Mouse (Mus musculus) liver, adult 2 months (tissue): ENCODE measurements around the gene Gls. TPM values are rescaled to one million over a fixed set of nuclear protein-coding genes. Genes with fewer than 3 reads are reported as not detected.
A peak's percentile ranks its signal among the peaks of the same experiment; 100 is the strongest.

Experiments used
- DNase-seq: peaks from one replicate; pipeline ENCODE4 v3.0.0-alpha.2; 2011; ENCODE audit warnings: low read depth, low spot score; ENCODE audit errors: extremely low read depth
- H3K27ac ChIP-seq: fragments of 200-500 bp; replicated peaks from 2 replicates; pipeline ENCODE4 v1.5.1; 2012; ENCODE audit warnings: low read depth, mild to moderate bottlenecking, control low read depth, inconsistent platforms, low read length; ENCODE audit not compliant: insufficient read depth
- H3K27me3 ChIP-seq: fragments of 200-500 bp; 2 replicates; pipeline ENCODE4 v1.6.1; 2012; ENCODE audit warnings: mild to moderate bottlenecking, moderate library complexity, low read length, inconsistent platforms; ENCODE audit not compliant: control insufficient read depth, insufficient read depth
- H3K36me3 ChIP-seq: fragments of 200-500 bp; 2 replicates; pipeline ENCODE4 v1.6.1; 2012; ENCODE audit warnings: low read length, inconsistent platforms; ENCODE audit not compliant: control insufficient read depth, insufficient read depth
- H3K4me1 ChIP-seq: fragments of 200-500 bp; 2 replicates; pipeline ENCODE4 v1.6.1; 2011; ENCODE audit warnings: low read length; ENCODE audit not compliant: control insufficient read depth, insufficient read depth
- H3K4me3 ChIP-seq: fragments of 200-500 bp; 2 replicates; pipeline ENCODE4 v1.5.1; 2011; ENCODE audit warnings: low read depth, mild to moderate bottlenecking, control low read depth, low read length, moderate library complexity; ENCODE audit not compliant: insufficient read depth
- H3K79me2 ChIP-seq: fragments of 200-500 bp; 2 replicates; pipeline ENCODE4 v1.6.1; 2012; ENCODE audit warnings: inconsistent platforms, mild to moderate bottlenecking, low read length, moderate library complexity; ENCODE audit not compliant: control insufficient read depth, insufficient read depth
- H3K9ac ChIP-seq: fragments of 200-500 bp; 2 replicates; pipeline ENCODE4 v1.6.1; 2012; ENCODE audit warnings: low read depth, mild to moderate bottlenecking, control low read depth, inconsistent platforms, low read length
- CTCF ChIP-seq: fragments of 200-500 bp; IDR thresholded peaks from 2 replicates; pipeline ENCODE4 v1.5.1; 2011; ENCODE audit warnings: low read depth, low read length, control low read depth
- POLR2A ChIP-seq: fragments of 200-500 bp; IDR thresholded peaks from 2 replicates; pipeline ENCODE4 v1.6.1; 2011; ENCODE audit warnings: low read length, control low read depth; ENCODE audit not compliant: insufficient read depth; ENCODE audit errors: extremely low read depth
- WGBS: fragments of 180-500 bp; shearing (Covaris S2); methylation state at CpG from one replicate; pipeline ENCODE4 v1.1.7; 2018; 5-methylcytosine and 5-hydroxymethylcytosine counted together
- polyA plus RNA-seq: library from polyadenylated mRNA; depleted of rRNA; stranded (reverse); fragments of >200 nt; gene quantifications from 2 replicates; pipeline ENCODE4 v1.2.3, GENCODE M21; 2012
- total RNA-seq: library from RNA; depleted of rRNA; stranded (reverse); fragments of >200 nt; gene quantifications from 2 replicates; pipeline ENCODE4 v1.2.3, GENCODE M21; 2014

Gene Gls
- total and polyA plus RNA-seq, 2 experiments, result 1.2 to 10.5 TPM

DNA sequence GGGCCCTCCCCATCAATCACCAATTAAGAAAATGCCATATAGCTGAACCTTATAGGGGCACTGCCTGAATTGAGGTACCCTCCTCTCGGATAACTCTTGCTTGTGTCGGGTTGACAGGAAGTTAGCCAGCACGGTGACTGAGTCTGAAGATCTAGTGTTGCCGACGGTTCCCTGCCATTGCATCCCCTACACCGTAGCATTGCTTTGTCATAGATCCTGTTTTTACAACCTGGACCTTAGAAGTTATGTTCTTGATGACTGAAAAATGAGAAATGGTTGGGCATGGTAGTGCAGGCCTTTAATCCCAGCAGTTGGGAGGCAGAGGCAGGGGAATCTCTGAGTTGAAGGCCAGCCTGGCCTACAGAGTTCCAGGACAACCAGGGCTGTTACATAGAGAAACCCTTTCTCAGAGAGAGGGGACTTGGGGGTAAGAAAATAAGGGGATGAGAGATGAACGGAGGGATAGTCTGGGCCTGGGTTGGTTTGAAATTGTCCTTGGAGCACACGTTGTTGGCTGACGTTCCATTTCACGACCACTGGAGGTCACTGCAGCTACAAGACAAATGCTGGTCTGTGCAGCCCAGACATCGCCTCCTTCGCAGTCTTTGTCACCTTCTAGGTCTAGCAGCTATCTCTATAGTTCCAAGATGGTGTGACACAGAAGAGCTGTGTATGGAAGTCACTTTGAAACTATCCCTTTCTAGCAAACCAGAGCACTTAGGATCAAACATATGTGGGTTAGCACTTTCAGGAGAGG lies 86.6 kb downstream of the Gls start:
- DNase-seq, result no peak
- no peak for TF ChIP-seq POLR2A
- peak; percentile 62 for TF ChIP-seq CTCF
- peaks cover 72% of the 10 kb centered on the region for H3K36me3 ChIP-seq

DNA sequence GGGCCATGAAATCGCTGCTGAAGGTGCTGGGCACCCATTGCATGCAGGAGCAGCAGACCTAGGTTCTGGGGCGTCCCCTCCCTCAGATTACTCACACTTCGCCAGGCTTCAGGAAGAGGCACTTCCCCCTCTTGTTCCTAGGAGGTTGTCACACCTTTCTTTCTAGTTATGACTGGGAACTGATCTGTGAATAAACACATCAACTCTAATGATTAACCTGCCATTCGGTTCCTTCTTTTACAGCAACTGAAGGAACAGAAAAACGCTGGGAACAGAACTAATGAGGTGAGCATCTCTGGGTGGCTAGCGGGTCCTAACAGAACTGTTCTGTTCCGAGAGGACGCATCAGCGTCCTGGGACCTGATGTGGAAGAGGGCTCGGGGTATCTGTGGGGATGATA lies 88.1 kb downstream of the Gls start:
- peaks cover 69% of the 10 kb centered on the region for H3K36me3 ChIP-seq
- WGBS, result 89% methylated on average over 10 of the region's 10 CpGs
- H3K4me3 ChIP-seq, result no peak overlapping the region
- no peaks in the 10 kb centered on the region for H3K79me2 ChIP-seq
- no peak overlapping the region for H3K27ac ChIP-seq
- no peaks in the 10 kb centered on the region for H3K27me3 ChIP-seq
- no peak for DNase-seq
- TF ChIP-seq POLR2A, result no peak
- no peak for TF ChIP-seq CTCF
- H3K4me1 ChIP-seq, result 0 out of 2 replicates have a peak, but pooled peaks cover 1% of the 10 kb centered on the region
- H3K9ac ChIP-seq, result no peak overlapping the region

More for the DNA sequence above, 86.6 kb downstream of the Gls start:
- H3K4me3 ChIP-seq, result no peak overlapping the region
- H3K27me3 ChIP-seq, result no peaks in the 10 kb centered on the region
- H3K27ac ChIP-seq, result no peak overlapping the region
- no peak overlapping the region for H3K9ac ChIP-seq
- WGBS, result 78% methylated on average over 12 of the region's 12 CpGs
- H3K79me2 ChIP-seq, result no peaks in the 10 kb centered on the region
- H3K4me1 ChIP-seq, result 0 out of 2 replicates have a peak, but pooled peaks cover 3% of the 10 kb centered on the region

DNA sequence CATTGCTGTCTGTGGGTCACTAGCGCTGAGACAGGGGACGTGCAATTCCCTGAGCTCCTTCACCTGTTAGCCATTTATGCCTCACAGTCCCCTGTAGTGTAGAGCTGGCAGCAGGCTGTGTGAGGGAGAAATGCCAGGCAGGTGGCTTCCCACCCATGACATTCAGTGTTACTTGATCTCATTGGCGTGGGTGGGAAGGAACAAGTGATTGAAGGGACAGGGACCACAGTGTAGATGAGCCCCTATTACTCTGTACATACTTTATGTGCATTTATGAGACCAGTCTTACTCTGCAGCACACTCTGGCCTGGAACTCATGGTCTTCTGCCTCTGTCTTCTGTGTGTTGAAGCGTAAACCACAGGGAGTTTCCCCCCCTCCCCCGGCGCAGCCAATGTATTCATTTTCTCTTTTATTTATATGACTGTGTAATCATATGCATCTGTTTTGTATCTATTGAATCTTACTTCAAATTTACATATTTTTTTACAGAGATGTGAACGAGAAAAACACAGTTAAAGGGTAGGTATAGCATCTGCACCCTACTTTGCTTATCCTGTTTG lies 89.4 kb downstream of the Gls start:
- WGBS, result 94% methylated on average over 7 of the region's 7 CpGs
- no peak for TF ChIP-seq POLR2A
- no peak for TF ChIP-seq CTCF
- H3K36me3 ChIP-seq, result peaks cover 63% of the 10 kb centered on the region

DNA sequence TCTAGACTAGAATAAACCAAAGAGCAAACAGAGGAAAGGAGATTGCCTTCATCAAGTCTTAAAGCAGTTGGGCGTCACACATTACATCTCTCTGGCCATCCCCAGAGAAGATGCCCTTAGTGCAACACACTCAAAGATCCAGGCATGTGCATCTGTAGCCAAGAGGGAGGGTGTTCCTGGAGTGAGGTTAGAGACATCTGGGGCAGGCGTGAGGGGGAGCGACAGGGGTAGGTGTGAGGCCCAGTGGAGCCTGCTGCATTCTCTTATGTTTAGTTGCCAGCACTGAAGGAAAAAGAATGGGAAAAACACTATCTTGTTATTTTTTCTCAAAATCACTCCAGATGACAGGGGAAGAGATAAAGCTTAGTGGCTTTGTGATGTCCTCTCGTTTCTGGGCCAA lies 89.8 kb downstream of the Gls start:
- WGBS, result 88% methylated on average over 4 of the region's 4 CpGs
- Histone ChIP-seq H3K36me3 (peaks cover 61% of the 10 kb centered on the region), H3K9ac (no peak overlapping the region), H3K4me3 (no peak overlapping the region), H3K27me3 (no peaks in the 10 kb centered on the region), H3K79me2 (no peaks in the 10 kb centered on the region), H3K4me1 (no peaks in the 10 kb centered on the region), H3K27ac (no peak overlapping the region)
- DNase-seq, result no peak
- TF ChIP-seq CTCF (no peak), POLR2A (no peak)

More for the DNA sequence above, 89.4 kb downstream of the Gls start:
- H3K4me1 ChIP-seq, result no peaks in the 10 kb centered on the region
- H3K27me3 ChIP-seq, result no peaks in the 10 kb centered on the region
- no peak overlapping the region for H3K4me3 ChIP-seq
- DNase-seq, result no peak
- H3K9ac ChIP-seq, result no peak overlapping the region
- H3K27ac ChIP-seq, result no peak overlapping the region
- no peaks in the 10 kb centered on the region for H3K79me2 ChIP-seq

DNA sequence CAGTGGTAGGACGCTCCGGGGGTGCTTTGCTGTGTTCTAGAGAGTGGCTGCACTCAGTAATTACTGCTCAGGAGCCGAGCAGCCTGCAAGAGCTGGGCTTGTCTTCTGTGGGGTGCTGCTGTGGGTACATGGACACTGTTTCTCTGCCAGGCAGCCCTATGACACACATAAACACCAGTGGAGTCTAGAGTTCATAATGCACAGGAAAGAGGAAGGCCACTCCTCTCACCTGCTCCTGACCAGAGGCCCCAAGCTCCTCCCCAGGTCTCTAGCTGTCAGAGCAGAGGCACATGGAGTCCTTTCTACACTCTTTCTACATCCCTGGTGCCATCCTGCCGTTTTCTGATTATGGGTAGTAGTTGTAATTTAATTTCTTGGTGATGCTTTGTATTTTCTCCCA lies 90.9 kb downstream of the Gls start:
- 84% methylated on average over 4 of the region's 4 CpGs for whole genome bisulfite sequencing
- no peaks in the 10 kb centered on the region for H3K79me2 ChIP-seq
- H3K27ac ChIP-seq, result no peak overlapping the region
- no peak for DNase-seq
- H3K27me3 ChIP-seq, result no peaks in the 10 kb centered on the region
- H3K9ac ChIP-seq, result no peak overlapping the region
- H3K4me3 ChIP-seq, result no peak overlapping the region
- peaks cover 61% of the 10 kb centered on the region for H3K36me3 ChIP-seq
- TF ChIP-seq CTCF (no peak), POLR2A (no peak)
- H3K4me1 ChIP-seq, result no peaks in the 10 kb centered on the region

DNA sequence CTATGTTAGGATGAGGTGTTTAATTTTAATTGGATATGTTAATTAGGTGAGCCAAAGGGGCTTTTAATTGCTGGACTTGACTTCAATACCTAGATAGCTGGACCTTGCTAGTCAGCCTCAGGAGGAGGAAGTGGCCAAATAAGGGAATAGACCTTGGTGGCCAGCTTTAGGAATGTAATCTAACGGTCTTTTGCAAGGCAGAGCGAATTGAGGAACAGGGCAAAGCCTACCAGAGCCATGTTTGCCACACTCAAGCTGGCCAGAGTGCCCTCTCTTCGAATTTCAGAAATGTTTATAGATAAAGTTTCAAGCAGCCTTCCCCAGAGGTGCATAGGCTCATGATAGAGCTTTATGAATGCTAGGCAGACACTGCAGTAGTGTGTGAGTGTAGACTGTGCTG lies 91.5 kb downstream of the Gls start:
- H3K27ac ChIP-seq, result no peak overlapping the region
- H3K27me3 ChIP-seq, result no peaks in the 10 kb centered on the region
- WGBS, result 73% methylated on average over 3 of the region's 3 CpGs
- no peak for DNase-seq
- no peak overlapping the region for H3K9ac ChIP-seq
- peaks cover 64% of the 10 kb centered on the region for H3K36me3 ChIP-seq
- H3K79me2 ChIP-seq, result no peaks in the 10 kb centered on the region
- no peaks in the 10 kb centered on the region for H3K4me1 ChIP-seq
- TF ChIP-seq CTCF (no peak), POLR2A (no peak)
- H3K4me3 ChIP-seq, result no peak overlapping the region
